Mouse (Mus musculus): Measurements from ENCODE around the gene Aacs.

Gene Aacs

GRCm38 (mm10) chr5:125492379-125493092 is 16.9 kb downstream of the Aacs start:
- DNase-seq (ENCODE audit: low spot score in 2 of 2), result peak in 1 of 2 experiments; percentile 43

GRCm38 (mm10) chr5:125493093-125493423 is 17.4 kb downstream of the Aacs start:
- no peak for DNase-seq (ENCODE audit: low spot score in 2 of 2)

- no peak for DNase-seq (ENCODE audit: low spot score in 2 of 2)
These were observed 20.0 kb downstream of the Aacs start for GRCm38 (mm10) chr5:125495655-125496054.

DNA sequence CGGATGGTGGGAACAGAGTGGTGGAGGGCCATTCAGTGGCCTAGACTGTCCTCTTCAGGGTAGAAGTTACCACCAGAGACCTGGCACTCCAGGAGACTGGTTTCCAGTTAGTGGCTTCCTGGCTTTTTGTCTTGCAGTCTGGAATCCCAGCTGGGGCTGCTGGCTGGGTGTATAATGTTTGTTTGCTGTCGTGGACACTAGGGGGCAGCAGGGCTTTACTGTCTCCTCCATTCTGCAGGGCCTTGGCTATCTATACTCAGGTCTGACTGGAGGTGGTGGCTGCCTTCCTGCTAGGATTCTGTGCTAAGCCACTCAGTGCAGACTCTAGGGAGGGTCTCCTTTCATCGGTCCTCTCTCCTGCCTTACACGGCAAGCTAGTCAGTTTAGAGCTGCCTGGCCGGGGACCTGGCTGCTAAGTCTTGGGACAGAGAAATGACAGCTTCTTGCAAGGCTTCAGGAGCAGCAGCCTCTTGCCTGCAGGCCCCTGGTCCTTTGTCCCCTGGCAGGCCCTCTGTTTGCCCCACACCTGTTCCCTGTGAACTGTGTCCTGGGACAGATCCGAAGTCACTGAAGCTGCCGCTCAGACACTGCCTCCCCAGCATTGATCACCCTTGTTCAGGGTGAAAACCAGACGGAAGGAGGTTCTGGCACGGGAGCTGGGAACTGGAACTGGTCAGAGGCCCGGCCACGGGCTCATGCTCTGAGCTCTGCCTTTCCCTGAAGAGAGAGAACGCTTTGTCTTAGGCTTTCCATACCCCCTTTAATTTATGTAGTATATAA is 22.4 kb downstream of the Aacs start:
- peak; percentile 62 to 78 for DNase-seq (ENCODE audit: low spot score in 2 of 2)

- no peak for DNase-seq (ENCODE audit: low spot score in 2 of 2)
These were observed 25.9 kb downstream of the Aacs start for GRCm38 (mm10) chr5:125501505-125501904.

DNA sequence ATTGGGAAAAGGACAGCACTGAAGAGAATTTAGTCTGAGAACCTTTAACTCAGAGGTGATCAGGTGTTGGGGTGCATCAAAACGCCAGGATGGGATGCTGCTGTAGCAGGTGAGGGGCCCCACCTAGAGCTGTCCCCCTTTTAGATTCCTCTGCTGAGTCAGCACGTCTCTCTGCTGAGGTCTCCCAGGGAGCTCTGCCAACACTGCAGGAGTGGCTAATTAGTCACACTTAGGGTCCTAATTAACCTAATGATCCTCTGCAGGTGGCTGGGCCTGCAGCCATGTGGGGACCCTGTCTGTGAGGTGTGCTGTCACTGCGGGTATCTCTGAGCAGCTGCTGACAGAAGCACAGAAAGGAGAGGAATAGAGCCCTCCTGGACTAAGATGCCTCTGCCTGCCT is 26.6 kb downstream of the Aacs start:
- DNase-seq (ENCODE audit: low spot score in 2 of 2), result no peak

DNA sequence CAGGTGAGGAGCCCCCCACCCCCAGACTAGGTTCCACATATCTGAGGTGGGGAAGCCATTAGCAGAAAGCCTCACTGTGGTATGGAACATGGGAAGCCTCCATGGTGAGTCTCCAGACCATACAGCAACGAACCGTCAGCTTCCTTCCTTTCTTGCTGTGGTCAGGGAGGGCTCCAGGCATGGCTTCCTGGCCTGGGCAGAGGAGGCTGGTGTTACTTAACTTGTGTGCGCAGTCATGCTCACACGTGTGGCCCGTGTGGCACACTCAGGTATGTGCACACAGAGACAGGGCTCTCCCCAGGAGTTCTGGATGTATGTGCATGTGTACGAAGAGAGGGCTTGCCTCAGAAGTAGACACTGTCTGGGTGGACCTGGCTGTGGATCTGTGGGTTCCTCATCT is 28.0 kb downstream of the Aacs start:
- no peak for DNase-seq (ENCODE audit: low spot score in 2 of 2)

DNA sequence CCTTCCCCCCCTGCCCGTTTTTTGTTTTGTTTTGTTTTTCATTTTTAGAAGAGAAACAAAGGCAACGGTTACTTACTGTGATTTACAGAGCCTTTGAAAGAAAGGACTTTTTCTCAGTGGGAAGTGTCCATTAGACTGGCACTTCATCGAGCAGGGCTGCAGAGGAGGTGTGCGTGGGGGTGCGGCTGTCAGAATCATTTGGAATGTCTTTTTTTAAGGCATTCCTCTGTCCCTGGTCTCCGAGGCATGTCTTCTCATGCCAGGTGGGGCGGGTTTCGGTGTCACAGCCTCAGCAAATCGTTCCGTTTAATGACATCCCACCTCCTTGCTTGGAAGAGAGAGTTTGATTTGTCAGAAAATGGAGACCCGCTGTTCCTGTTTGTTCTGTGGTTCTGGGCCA is 29.1 kb downstream of the Aacs start:
- no peak for DNase-seq (ENCODE audit: low spot score in 2 of 2)

DNA sequence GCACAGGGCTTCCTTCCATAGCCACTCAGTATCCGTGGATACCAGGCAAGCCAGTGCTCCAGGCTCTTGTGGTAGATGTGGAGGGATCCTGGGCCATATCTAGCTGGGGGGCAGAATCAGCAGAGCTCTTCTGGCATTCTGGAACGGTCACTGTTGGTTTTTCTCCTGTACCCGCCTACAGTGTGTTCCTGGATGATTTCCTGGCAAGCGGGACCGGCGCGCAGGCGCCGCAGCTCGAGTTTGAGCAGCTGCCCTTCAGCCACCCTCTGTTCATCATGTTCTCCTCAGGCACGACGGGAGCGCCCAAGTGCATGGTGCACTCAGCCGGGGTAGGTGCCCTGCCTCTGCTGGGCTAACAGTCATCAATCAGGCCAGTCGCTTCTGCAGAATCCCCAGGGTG is 30.4 kb downstream of the Aacs start:
- no peak for DNase-seq (ENCODE audit: low spot score in 2 of 2)

GRCm38 (mm10) chr5:125507582-125507981 is 32.0 kb downstream of the Aacs start:
- DNase-seq (ENCODE audit: low spot score in 2 of 2), result no peak

GRCm38 (mm10) chr5:125508006-125508405 is 32.4 kb downstream of the Aacs start:
- no peak for DNase-seq (ENCODE audit: low spot score in 2 of 2)

DNA sequence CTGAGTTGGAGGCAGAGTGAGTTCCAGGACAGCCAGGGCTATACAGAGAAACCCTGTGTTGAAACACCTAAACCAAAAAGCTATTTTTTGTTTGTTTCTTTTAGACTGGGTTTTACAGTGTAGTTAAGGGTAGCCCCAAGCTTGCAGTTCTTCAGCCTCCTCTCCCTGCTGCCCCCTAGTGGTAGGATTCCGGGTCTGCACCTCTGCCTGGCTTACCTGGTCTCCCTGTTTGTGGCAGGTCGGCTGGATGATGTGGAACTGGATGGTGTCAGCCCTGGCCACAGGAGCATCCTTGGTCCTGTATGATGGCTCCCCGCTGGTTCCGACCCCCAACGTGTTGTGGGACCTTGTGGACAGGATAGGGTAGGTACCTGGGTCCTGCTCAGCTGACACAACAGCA is 33.9 kb downstream of the Aacs start:
- peak in 1 of 2 experiments; percentile 45 for DNase-seq (ENCODE audit: low spot score in 2 of 2)

DNA sequence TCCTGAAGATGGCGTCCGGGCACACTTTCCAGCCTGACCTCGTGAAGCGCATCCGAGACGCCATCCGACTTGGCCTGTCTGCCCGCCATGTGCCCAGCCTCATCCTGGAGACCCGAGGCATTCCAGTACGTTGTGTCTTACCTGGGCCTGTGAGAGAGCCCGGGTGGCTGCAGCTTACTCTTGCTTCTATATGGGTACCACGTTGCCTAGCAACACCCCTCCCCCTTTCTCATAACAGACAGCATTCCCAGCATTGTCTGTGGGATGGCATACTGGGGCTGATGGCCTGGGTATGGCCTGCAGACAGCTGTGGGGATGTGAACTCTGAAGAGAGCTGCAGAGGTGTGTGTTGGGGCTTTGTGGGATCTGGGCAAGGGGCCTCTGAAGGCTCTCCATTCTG is 39.4 kb downstream of the Aacs start:
- DNase-seq (ENCODE audit: low spot score in 2 of 2), result no peak

GRCm38 (mm10) chr5:125518640-125519039 is 43.0 kb downstream of the Aacs start:
- DNase-seq (ENCODE audit: low spot score in 2 of 2), result no peak

DNA sequence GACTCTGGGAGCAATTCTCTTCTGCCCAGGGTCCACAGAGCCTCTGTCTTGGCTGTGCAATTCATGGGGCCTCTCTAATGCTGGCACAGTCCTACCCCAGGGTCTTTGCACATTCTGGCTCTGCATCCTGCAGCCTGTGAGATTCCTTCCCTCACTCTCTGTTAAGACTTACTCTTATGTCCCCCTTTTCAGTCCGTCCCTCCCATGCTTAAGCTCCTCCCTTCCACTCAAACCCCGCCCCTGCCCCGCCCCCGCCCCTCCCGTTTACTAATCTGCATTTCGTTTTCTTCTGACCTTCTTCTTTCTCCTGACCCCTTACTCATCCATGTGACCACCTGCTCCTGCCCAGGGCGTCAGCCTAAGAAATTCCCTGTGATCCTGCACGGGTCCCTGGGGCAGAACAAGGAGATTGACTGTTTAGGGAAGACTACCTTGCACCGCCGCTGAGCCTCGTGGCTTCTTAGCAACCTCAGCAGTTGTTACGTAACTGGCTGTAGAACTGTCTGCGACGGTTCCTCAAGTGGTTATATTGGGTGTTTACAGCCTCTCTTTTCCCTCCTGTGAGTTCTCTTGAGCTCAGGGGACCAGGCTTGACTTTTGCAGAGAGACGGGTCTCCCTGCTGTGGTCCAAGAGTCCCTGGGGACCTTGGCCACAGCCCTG is 45.4 kb downstream of the Aacs start:
- DNase-seq (ENCODE audit: low spot score in 2 of 2), result no peak

DNA sequence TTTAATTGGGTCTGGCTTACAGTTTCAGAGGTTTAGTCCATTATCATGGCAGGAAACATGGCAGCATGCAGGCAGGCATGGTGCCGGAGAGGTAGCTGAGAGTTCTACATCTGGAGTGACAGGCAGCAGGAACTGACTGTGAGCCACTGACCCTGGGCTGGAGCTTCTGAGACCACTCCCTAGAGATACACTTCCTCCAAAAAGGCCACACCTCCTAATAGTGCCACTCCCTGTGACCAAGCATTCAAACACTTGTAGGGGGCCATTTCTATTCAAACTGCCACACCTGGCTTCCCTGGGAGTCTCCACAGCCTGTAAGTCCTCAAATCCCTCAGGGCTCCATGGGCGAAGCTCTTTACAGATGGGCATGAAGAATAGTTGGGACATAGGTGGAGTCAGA is 47.7 kb downstream of the Aacs start:
- no peak for DNase-seq (ENCODE audit: low spot score in 2 of 2)

GRCm38 (mm10) chr5:125525516-125525915 is 49.9 kb downstream of the Aacs start:
- no peak for DNase-seq (ENCODE audit: low spot score in 2 of 2)

DNA sequence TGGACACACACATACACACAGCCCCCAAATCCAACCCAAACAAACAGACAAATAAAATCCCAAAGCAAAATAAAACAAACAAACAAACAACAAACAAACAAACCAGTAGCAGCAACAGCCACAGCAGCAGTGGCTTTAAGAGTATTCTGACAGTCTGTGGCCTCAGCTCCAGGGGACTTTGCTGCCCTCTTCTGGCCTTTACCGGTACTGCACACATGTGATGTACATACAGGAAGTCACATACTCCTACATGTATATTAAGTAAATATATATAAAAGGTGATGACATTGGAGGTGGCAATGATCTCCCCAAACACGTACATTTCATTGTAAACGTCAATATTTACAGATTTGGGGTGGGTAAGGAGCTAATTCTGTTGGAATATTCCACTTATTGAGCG is 50.9 kb downstream of the Aacs start:
- peak in 1 of 2 experiments; percentile 49 for DNase-seq (ENCODE audit: low spot score in 2 of 2)

GRCm38 (mm10) chr5:125529109-125529508 is 53.5 kb downstream of the Aacs start:
- DNase-seq (ENCODE audit: low spot score in 2 of 2), result peak; percentile 75 to 87

GRCm38 (mm10) chr5:125531634-125532033 is 56.0 kb downstream of the Aacs start, which contains the start of gene Tmem132b:
Gene Tmem132b (plus strand): TSS chr5:125531774.
- no peak for DNase-seq (ENCODE audit: low spot score in 2 of 2)

DNA sequence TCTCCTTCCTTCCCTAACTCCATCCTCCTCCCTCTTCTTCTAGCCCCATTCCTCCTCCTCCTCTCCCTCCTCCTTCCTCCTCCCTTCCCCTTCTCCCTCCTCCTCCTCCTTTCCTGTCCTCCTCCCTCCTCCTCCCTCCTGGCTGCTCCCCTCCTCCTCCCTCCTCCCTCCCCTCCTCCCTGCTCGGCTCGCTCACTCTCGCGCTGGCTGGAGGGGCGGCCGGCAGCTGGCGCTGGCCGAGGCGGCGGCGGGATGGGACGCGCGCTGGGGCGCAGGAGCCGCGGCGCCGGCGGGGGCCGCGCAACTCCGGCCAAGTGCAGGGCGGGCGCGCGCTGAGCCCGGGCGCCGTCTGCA is 56.6 kb downstream of the Aacs start:
- peak in 1 of 2 experiments; percentile 32 for DNase-seq (ENCODE audit: low spot score in 2 of 2)

DNA sequence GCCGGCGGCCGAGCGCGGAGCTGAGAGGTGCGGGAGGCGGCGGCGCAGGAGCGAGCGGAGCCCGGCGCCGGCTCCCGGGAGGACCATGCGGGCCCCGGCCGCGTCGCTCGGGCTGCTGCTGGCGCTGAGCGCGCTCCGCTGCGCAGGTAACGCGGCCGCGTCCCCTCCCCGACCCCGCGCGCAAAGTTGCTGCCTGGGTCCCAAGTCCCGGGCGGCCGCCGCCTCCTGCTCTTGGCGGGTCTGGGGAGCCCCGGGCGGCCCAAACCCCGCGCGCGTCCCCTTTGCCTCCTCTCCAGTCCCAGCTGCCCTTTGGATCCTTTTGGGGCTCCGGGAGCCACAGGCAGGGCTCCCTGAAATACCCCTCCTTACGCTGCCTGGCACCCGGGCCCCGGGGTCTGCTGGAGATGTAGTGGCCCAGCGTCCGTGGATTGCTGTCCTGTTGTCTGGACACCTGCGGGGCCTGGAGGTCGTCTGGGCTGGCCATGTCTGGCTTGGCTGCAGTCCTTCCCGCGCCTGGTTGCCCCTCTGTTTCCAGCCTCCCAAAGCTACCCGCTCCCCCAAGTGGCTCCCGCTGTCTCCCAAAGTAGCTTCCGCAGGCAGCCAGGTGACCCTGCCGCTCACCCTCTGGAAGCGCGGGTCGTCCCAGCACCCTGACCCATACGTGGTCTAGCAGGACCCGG is 57.1 kb downstream of the Aacs start:
- DNase-seq (ENCODE audit: low spot score in 2 of 2), result no peak

Measured in cerebellum, postnatal 4 days (tissue).